Mouse (Mus musculus): Measurements from ENCODE around the gene Ociad1. TPM values are rescaled to one million over a fixed set of nuclear protein-coding genes. Genes with fewer than 3 reads are reported as not detected.

Gene Ociad1
- polyA plus RNA-seq, 1 experiment from 2014 or later, result 159 TPM

- no peak overlapping the region for H3K4me3 ChIP-seq (ENCODE audit: low read depth, low read length)
- H3K4me1 ChIP-seq (ENCODE audit: control insufficient read depth, insufficient read depth, low read length), result peaks cover 3% of the 10 kb centered on the region
- H3K27me3 ChIP-seq (ENCODE audit: control insufficient read depth, insufficient read depth, low read length), result no peaks in the 10 kb centered on the region
- 85% methylated on average over 5 of the region's 5 CpGs for WGBS
- H3K36me3 ChIP-seq (ENCODE audit: control insufficient read depth, insufficient read depth, low read length), result no peaks in the 10 kb centered on the region
- H3K4me2 ChIP-seq, result no peak overlapping the region
- H3K9ac ChIP-seq (ENCODE audit: low read length), result no peak overlapping the region
- ATAC-seq (ENCODE audit: low FRiP score) (no peak), DNase-seq (ENCODE audit: low spot score, missing footprints) (no peak)
- H3K9me3 ChIP-seq (ENCODE audit: control insufficient read depth, low read length), result no peaks in the 10 kb centered on the region
- no peak overlapping the region for H3K27ac ChIP-seq (ENCODE audit: low read depth, low read length)
Observed at GRCm38 (mm10) chr5:73355393-73355792, 62.8 kb downstream of the Ociad1 start.

GRCm38 (mm10) chr5:73359134-73359751 lies 66.7 kb downstream of the Ociad1 start:
- H3K4me1 ChIP-seq (ENCODE audit: control insufficient read depth, insufficient read depth, low read length), result peaks cover 3% of the 10 kb centered on the region
- no peaks in the 10 kb centered on the region for H3K36me3 ChIP-seq (ENCODE audit: control insufficient read depth, insufficient read depth, low read length)
- no peak for DNase-seq (ENCODE audit: low spot score, missing footprints)
- H3K4me2 ChIP-seq, result no peak overlapping the region
- 80% methylated on average over 6 of the region's 6 CpGs for WGBS
- no peaks in the 10 kb centered on the region for H3K9me3 ChIP-seq (ENCODE audit: control insufficient read depth, low read length)
- no peak overlapping the region for H3K27ac ChIP-seq (ENCODE audit: low read depth, low read length)
- no peak overlapping the region for H3K4me3 ChIP-seq (ENCODE audit: low read depth, low read length)
- no peak for ATAC-seq (ENCODE audit: low FRiP score)
- no peaks in the 10 kb centered on the region for H3K27me3 ChIP-seq (ENCODE audit: control insufficient read depth, insufficient read depth, low read length)
- H3K9ac ChIP-seq (ENCODE audit: low read length), result no peak overlapping the region

- H3K9ac ChIP-seq (ENCODE audit: low read length), result no peak overlapping the region
- H3K27ac ChIP-seq (ENCODE audit: low read depth, low read length), result no peak overlapping the region
- DNase-seq (ENCODE audit: low spot score, missing footprints), result no peak
- no peaks in the 10 kb centered on the region for H3K36me3 ChIP-seq (ENCODE audit: control insufficient read depth, insufficient read depth, low read length)
- H3K4me3 ChIP-seq (ENCODE audit: low read depth, low read length), result no peak overlapping the region
- no peaks in the 10 kb centered on the region for H3K27me3 ChIP-seq (ENCODE audit: control insufficient read depth, insufficient read depth, low read length)
- no peak for ATAC-seq (ENCODE audit: low FRiP score)
- no peaks in the 10 kb centered on the region for H3K4me1 ChIP-seq (ENCODE audit: control insufficient read depth, insufficient read depth, low read length)
- H3K9me3 ChIP-seq (ENCODE audit: control insufficient read depth, low read length), result no peaks in the 10 kb centered on the region
- 36% methylated on average over 12 of the region's 12 CpGs for WGBS
- H3K4me2 ChIP-seq, result no peak overlapping the region
Observed at GRCm38 (mm10) chr5:73359752-73360141, 67.2 kb downstream of the Ociad1 start.

- 29% methylated on average over 12 of the region's 12 CpGs for WGBS
- ATAC-seq (ENCODE audit: low FRiP score) (no peak), DNase-seq (ENCODE audit: low spot score, missing footprints) (no peak)
- H3K4me3 ChIP-seq (ENCODE audit: low read depth, low read length), result no peak overlapping the region
- no peaks in the 10 kb centered on the region for H3K9me3 ChIP-seq (ENCODE audit: control insufficient read depth, low read length)
- H3K4me2 ChIP-seq, result no peak overlapping the region
- no peak overlapping the region for H3K9ac ChIP-seq (ENCODE audit: low read length)
- H3K4me1 ChIP-seq (ENCODE audit: control insufficient read depth, insufficient read depth, low read length), result no peaks in the 10 kb centered on the region
- H3K27me3 ChIP-seq (ENCODE audit: control insufficient read depth, insufficient read depth, low read length), result no peaks in the 10 kb centered on the region
- H3K27ac ChIP-seq (ENCODE audit: low read depth, low read length), result no peak overlapping the region
- H3K36me3 ChIP-seq (ENCODE audit: control insufficient read depth, insufficient read depth, low read length), result no peaks in the 10 kb centered on the region
Observed at GRCm38 (mm10) chr5:73360240-73360639, 67.7 kb downstream of the Ociad1 start.

- 90% methylated on average over 7 of the region's 7 CpGs for WGBS
- Histone ChIP-seq H3K36me3 (ENCODE audit: control insufficient read depth, insufficient read depth, low read length) (no peaks in the 10 kb centered on the region), H3K4me3 (ENCODE audit: low read depth, low read length) (no peak overlapping the region), H3K4me2 (no peak overlapping the region), H3K9me3 (ENCODE audit: control insufficient read depth, low read length) (no peaks in the 10 kb centered on the region), H3K9ac (ENCODE audit: low read length) (no peak overlapping the region), H3K27me3 (ENCODE audit: control insufficient read depth, insufficient read depth, low read length) (no peaks in the 10 kb centered on the region), H3K27ac (ENCODE audit: low read depth, low read length) (no peak overlapping the region), H3K4me1 (ENCODE audit: control insufficient read depth, insufficient read depth, low read length) (no peaks in the 10 kb centered on the region)
- DNase-seq (ENCODE audit: low spot score, missing footprints) (no peak), ATAC-seq (ENCODE audit: low FRiP score) (no peak)
Observed at GRCm38 (mm10) chr5:73362338-73362737, 69.8 kb downstream of the Ociad1 start.

GRCm38 (mm10) chr5:73362791-73363190 lies 70.2 kb downstream of the Ociad1 start:
- Histone ChIP-seq H3K27me3 (ENCODE audit: control insufficient read depth, insufficient read depth, low read length) (no peaks in the 10 kb centered on the region), H3K27ac (ENCODE audit: low read depth, low read length) (no peak overlapping the region), H3K4me3 (ENCODE audit: low read depth, low read length) (no peak overlapping the region), H3K9ac (ENCODE audit: low read length) (no peak overlapping the region), H3K4me2 (no peak overlapping the region), H3K4me1 (ENCODE audit: control insufficient read depth, insufficient read depth, low read length) (no peaks in the 10 kb centered on the region), H3K9me3 (ENCODE audit: control insufficient read depth, low read length) (no peaks in the 10 kb centered on the region), H3K36me3 (ENCODE audit: control insufficient read depth, insufficient read depth, low read length) (no peaks in the 10 kb centered on the region)
- ATAC-seq (ENCODE audit: low FRiP score), result no peak
- no peak for DNase-seq (ENCODE audit: low spot score, missing footprints)
- 88% methylated on average over 5 of the region's 5 CpGs for WGBS

Other genes with a start within 250 kb of the Ociad1 start
- gene Fryl, start 36.2 kb upstream of the Ociad1 start, polyA plus RNA-seq (2014; fragmentation: Nextera tagmentation; extraction: Ambion mirVana), result 39.0 and 42.5 TPM in 2 replicates
- gene Ociad2, start 48.2 kb downstream of the Ociad1 start, polyA plus RNA-seq (2014; fragmentation: Nextera tagmentation; extraction: Ambion mirVana), result 13.5 and 15.5 TPM in 2 replicates
- gene Cwh43, start 113.3 kb downstream of the Ociad1 start, polyA plus RNA-seq (2014; fragmentation: Nextera tagmentation; extraction: Ambion mirVana), result not detected in 2 replicates
- gene Dcun1d4, start 188.2 kb downstream of the Ociad1 start, polyA plus RNA-seq (2014; fragmentation: Nextera tagmentation; extraction: Ambion mirVana), result 69.6 and 83.0 TPM in 2 replicates

All from midbrain, embryonic 11.5 days (tissue).